Mouse (Mus musculus): ENCODE data around the gene Nup43.
"Not testable (repeated sequence)": the region's sequence is repeated elsewhere in the genome, so short reads cannot be mapped to it uniquely, and the experiment has no call there.

Gene Nup43

DNA sequence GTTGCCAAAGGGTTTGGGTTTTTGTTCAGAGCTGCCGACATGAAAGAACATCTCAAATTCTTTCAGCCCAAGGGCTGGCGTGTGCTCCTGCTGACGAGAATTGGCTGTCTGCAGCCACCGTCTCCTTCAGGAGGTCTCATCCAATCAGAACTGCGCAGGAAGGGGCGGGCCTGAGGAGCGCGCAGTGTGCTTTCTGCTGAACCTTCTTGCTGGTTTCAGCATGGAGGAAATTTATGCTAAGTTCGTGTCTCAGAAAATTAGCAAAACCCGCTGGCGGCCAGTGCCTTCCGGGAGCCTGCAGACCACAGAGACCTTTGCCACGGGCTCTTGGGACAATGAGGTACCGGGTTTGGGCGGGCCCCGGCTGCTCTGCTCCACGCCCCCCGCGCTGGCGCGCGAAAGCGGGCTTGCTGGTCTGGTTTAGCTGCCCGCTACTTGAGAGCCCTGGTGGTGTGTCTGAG lies at the start of gene Nup43:
TSS of gene Nup43 (plus strand) at position 162 of the 461 bp plus-strand sequence.
- DNase-seq (ENCODE audit: low read depth): peak; percentile 88

DNA sequence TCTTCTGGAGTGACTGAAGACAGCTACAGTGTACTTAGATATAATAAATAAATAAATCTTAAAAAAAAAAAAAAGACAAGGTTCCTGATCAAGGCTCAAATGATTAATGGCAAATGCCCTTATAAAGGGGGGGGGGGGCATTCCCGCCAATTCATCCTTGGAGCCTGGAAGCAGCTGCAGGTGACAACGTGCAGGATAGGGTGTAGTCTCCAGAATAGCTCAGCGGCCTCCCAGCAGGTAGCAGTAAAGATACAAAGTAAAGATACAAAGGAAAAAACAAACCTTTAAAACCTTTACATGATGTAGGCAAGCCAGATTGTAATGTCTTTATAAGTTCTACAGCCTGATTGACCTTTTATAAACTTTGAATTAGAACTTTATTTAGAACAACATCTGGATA lies 49.7 kb upstream of the Nup43 start:
- DNase-seq (ENCODE audit: low read depth): not testable (repeated sequence)

DNA sequence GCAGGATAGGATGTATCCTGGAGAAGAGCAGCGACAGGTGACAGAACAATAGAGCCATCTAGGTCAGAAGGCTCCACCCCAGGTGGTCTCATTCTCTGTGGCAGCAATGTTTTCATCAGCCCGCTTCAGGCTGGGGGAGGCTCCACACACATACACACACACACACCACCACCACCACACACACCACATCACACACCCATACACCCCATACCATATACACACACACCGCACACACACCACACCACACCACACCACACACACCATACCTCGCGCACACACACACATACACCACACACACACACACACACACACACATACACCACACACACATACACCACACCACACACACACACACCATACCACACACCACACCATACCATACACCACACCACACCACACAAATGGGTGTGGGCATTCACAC lies 47.5 kb upstream of the Nup43 start:
- no peak for DNase-seq (ENCODE audit: low read depth)

DNA sequence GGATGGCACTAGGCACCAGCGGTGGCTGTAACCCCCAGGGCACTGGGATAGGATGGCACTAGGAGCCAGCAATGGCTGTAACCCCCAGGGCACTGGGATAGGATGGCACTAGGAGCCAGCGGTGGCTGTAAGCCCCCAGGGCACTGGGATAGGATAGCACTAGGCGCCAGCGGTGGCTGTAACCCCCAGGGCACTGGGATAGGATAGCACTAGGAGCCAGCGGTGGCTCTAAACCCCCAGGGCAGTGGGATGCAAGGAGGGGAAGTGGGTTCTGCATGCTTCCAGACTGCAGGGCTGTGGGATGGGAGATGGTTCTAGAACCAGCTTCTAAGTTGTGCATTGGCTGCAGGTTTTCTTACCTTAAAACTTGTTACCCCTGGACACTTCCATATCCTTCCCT lies 46.6 kb upstream of the Nup43 start:
- no peak for DNase-seq (ENCODE audit: low read depth)

DNA sequence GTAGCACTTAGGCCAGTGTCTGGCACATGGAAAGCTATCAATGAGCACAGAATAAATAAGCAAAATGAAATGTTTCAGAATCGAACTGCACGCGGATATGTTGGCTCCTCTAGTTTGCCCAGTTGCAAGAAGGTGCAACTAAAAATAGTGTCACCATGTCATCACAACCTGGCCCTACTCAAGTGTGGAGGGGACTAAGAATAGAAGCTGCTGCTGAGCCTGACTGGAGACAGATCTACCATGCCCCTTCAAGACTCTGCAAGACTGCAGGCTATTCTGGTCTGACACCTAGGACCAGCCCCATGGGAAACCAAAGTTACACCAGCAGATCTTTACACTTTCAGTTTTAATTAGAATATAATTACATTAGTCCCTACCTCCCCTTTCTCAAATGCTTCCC lies 44.9 kb upstream of the Nup43 start:
- DNase-seq (ENCODE audit: low read depth): no peak

DNA sequence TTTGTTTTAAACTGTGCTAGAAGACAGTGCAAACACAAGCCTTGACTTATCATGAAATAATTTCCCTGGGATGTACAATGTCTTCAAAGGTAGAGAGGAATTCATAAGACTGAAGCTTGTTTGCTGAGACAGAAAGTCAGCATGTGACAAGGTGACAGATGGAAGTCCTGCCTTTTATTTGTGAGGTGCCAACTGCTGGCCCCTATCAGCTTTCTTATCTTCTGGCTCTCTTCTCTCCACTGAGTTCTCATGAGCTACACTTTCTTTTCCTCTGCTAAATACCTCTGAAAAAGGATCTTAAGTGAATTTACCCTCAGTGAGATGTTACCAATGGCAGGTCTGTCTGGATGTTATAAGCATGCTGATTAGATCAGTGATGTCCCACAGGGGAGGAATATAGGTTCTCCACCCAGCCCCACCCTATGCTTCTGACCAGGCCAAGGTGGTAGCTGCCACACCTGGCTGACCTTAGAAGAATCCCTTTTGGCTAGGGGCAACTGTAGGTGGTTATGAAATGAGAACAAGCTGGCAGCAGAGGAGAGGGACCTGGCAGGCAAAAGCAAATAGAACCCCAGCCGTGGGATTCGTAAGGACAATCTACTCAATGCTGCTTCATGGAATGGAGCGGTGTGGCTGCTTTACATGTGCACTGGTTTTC lies 43.3 kb upstream of the Nup43 start:
- no peak for DNase-seq (ENCODE audit: low read depth)

DNA sequence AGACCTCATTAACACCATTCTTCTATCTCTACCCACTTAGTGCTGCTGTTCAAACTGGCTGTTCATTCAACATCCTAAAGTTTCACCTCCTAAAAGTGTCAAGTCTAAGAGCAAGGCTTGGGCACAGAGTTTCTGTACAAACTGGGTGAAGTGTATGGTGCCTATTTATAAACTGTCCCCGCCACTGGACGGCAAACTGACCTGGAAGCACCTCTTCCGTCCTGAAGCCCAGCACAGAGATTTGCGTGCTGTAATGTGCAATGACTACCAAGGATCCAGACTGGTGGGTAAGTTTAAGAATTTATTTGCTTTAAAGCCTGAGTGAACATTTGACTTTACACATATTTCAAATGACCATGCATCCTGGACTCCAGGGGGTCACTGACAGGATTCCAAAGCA lies 38.2 kb upstream of the Nup43 start:
- no peak for DNase-seq (ENCODE audit: low read depth)

DNA sequence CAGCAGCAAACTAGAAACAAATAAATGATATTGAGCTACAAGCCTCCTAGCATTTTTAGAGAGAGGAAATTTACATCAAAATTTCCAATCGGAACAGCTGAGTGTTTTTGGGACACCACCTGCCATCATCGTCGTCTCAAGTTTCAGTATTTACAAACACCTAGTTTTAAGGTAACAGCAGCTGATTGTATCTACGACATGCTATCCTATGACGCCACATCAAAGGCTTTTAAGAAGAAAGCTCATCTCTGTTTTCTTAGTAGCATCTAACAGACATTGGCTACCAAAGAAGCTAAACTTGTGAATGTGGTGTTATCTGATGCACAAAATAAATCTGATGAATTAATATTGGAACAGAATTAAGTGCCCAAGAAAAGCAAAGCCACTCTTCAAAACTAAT lies 37.0 kb upstream of the Nup43 start:
- DNase-seq (ENCODE audit: low read depth): no peak

DNA sequence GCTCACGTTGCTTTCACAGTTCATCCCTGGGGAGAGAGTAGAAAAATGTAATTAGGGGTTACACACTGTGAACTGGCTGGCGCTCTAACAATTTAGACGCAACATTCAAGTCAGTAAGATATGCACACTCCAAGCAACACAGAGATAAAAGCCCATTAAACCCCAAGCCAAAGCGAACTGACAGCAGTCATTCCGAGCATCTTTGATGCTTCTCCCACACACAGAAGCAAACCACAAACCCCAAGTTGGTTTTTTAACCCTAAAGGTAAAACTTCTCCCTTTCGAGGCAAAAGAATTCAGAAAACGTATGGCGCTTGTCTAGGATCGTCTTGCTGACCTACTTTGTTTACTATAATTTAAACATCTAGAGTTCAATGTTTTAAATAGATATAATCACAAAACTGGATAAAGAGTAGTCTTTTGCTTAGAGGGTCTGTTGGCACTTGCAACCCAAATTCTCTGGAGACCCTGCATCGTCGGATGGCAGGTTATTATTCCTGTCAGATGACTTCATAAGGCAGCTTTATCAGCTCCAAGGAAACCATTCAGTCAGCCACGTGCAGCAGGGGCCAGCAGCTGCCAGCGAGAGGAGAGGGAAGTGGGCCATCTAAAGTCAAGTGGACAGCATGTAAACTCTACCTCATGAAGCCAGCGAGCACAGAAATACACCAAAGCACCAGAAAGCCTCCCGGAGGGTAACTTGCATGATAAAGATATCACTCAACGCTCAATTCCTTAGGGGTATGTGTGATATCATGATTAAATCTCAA lies 36.2 kb upstream of the Nup43 start:
- DNase-seq (ENCODE audit: low read depth): no peak

DNA sequence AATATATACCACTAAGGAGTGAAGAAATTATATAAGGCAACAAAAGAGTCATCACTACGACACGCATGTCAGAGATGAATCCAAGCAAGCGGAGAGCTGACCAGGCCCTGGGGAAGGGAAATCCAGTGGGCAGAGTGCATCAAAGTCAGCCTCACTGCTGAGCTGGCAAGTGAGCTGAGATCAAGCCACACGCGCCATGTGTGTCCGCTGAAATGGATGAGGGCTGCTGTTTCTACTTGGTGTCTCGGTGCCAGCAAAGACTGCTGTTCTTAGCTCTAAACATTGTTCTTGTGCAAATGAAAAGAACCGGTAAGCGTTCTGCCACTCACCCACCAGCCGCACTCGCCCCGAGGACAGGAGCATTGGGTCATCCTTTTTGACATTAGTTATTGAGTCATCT lies 26.9 kb upstream of the Nup43 start:
- DNase-seq (ENCODE audit: low read depth): no peak

DNA sequence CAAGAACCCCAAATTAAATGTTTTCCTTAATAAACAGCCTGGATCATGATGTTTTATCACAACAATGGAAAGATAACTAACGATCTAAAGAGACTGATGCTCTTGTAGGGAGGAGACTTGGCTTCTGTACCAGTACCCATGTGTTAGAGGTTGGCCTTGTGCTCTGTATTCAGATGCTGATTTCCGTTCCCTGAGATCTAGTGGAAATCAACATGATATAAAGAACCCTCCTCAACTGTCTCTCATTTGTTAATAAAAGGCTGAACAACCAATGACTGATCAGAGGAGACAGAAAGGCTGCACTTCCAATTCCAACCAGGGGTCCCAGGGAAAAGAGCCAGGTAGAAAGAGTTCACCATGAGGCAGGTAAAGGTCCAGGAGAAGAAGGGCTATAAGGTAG lies 21.4 kb upstream of the Nup43 start:
- DNase-seq (ENCODE audit: low read depth): no peak

DNA sequence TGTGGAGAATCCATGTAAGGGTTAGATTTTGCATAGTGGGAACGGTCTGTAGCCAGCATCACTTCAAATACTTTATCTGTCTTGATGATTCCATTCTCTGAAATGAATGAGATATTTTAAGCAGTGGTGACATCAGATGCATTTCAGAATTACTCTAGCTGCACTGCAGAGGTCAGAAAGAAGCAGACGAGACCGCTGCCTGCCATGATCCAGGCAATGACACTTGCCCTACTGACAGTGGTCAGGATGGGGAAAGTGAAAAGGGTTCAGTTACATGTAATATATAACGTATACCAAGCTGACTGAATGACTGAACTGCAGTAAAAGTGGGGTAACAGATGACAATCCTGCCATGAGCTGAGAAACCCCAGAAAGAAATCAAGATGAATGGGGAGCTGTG lies 18.2 kb upstream of the Nup43 start:
- DNase-seq (ENCODE audit: low read depth): no peak

DNA sequence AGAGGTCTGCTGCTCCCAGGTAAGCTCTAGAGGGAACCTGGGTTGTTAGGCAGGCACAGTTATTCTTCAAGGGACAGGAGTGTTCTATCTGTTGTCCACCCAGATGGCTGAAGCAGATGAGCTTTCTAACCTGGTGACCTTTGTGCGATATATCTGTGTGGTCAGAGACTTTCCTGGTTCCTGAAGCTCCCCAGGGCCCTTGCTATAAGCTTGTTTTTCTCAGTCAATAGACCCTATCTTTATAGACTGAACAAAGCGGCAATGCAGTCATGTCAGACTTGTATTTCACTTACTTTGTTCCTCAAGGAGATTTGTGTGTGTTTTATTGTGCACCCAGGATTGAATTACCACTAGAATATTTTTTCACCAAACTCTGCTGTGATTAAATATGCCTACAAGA lies 16.2 kb upstream of the Nup43 start:
- no peak for DNase-seq (ENCODE audit: low read depth)

DNA sequence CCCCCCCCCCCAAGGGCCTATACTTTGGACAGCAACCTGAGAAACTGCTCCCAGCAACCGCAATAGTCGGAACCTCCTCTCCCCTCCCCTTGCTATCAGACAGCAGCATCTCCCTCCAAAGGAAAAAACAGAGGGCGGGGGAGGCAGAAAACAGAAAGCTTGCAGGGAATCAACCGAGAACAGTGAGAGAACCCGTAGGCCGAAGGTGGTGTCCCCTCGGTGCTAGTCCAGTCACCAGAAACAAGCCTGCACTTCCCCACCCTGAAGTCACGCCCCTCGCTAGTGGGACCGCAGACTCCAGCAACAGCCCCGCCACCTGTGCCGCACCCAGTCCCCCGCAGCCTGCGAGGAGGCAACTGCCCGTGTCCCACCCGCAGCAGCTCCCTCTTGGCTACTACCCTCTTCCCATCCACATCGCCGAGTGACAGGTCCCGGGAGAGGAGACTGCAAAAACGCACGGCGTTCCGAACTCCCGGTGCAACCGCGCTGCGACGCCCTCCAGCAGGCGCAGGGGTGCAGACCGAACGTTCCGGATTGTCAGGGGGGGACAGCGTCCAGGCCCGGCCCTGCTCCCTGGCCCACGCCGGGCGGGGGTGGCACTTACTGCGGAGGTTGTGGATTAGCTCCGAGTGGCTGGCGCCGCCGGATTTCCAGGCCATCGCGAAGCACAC lies 4.7 kb upstream of the Nup43 start:
- DNase-seq (ENCODE audit: low read depth): peak; percentile 60

DNA sequence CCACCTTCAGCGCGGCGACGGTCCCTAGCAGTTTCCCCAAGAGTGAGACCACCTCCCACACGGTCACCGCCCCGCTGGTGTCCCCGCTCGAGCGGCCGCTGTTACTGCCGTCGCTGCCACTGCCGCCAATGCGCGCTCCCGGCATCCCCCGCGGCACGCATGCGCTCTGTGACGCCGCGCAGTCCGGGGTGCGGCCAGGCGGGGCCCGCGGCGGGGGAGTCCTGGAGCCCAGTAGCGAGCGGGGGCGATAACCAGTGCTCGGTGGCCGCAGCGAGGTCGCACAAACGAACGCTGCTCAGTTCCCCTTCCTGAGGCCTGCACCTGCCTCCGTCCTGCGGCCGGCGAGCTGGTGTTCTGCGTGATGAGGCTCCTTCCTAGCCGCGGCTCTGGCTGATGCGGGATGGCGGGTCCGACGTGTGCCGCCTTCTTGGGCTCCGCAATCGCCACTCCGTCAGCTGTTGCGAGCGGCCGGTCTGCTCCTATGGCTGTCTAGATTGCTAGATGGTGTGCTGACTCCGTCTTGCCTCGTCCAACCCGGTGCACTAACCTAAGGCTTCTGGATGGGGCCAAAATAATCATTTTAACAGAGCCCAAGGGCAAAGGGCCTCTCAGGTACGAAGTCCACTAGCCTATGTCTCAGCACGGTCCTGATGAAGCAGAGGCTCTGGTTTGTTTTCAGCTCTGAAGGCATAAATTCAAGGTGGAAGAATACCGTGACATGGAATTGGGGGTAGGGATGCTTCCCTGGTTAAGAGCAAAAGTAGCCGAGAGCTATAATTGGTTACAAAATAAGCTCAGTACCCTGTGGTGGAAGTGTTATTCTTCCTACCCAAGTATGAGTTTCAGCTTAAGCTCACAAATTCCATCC lies 3.9 kb upstream of the Nup43 start:
- peak; percentile 79 for DNase-seq (ENCODE audit: low read depth)

DNA sequence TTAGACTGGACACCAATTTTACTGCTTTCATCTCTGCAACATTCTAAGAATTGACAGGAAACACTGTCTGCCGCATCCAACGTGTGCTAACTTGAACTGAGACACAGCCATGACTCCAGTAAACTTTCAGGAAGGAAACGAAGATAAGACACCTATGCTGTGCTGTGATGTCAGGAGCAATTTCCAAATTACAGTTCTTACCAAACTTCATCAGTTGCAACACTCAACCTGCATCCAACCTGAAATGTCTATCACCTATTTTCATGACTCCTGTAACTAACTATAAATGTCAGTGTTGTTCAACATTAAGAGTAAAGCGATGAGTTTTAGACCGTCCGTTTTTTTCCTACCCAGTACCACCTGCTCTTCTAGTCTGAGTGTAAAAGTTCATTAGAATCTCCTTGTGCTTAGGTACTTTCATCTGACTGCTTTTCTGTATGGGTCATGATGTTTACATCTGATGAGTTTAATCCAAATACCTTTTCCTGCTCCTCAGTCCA lies 3.2 kb upstream of the Nup43 start:
- no peak for DNase-seq (ENCODE audit: low read depth)

DNA sequence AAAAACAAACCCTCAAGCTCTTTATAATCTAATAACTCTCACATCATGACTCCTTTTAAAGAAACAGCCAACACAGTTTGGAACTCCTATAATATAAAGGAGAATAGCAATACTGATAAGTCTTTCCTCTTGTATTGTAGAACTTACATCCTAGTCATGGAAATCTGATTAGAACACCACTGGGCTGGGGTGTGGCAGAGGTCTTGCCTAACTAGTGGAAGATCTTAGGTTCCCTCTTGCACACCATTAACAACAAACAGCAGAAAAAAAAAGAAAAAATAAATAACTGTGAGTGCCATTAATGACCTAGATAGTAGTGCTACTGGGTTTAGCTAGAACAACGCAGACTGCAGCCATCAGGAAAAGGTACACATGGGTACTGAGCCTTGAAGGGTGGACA lies 2.4 kb upstream of the Nup43 start:
- DNase-seq (ENCODE audit: low read depth): no peak

DNA sequence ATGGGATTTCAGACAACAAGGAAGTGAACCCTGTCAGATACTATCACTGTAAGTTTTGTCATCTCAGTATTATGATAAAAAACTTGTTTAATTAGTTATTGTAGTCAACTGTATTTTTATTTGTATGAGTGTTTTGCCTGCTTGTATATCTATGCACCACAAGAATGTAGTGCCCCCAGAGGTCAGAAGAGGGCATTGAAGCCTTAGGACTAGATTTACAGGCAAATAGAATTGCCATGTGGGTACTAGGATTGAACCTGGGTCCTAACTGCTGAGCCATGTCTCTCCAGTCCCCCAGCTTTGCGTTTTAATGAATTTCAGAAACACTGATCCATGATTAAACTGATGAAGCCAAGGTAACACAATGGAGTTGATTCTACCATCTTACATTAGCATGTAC lies 6.4 kb downstream of the Nup43 start:
- no peak for DNase-seq (ENCODE audit: low read depth)

DNA sequence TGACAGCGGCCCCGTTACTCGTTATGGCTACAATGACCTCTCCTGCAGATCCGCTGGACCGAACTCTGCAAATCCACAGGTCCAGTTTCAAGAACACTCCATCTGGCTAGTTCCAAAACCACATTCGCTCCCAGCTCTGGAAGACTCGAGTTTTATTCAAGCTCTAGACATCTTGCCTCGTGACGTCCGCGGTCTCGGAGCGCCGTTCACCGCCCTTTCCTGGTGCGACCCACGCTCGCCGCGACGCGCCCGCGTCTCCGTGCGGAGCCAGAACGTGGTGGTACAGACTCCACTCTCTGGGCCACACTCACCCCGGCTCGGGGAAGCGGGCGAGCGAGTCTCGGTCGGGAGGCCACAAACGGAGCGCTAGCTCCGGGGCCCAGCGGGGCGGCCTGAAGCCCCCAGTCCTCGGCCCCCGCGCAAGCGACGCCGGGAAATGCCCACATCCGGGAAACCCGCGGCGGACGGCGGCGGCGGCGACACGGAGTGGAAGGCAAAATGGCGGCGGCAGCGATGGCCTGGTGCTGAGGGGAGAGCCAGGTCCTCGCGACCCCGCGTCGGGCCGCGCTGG lies 13.5 kb downstream of the Nup43 start, which contains the start of the genes Pcmt1 and Lats1:
TSS of gene Pcmt1 (minus strand) at position 406 of the 571 bp plus-strand sequence.
TSS of gene Lats1 (plus strand) at position 484 of the 571 bp plus-strand sequence.
- DNase-seq (ENCODE audit: low read depth): peak; percentile 67

DNA sequence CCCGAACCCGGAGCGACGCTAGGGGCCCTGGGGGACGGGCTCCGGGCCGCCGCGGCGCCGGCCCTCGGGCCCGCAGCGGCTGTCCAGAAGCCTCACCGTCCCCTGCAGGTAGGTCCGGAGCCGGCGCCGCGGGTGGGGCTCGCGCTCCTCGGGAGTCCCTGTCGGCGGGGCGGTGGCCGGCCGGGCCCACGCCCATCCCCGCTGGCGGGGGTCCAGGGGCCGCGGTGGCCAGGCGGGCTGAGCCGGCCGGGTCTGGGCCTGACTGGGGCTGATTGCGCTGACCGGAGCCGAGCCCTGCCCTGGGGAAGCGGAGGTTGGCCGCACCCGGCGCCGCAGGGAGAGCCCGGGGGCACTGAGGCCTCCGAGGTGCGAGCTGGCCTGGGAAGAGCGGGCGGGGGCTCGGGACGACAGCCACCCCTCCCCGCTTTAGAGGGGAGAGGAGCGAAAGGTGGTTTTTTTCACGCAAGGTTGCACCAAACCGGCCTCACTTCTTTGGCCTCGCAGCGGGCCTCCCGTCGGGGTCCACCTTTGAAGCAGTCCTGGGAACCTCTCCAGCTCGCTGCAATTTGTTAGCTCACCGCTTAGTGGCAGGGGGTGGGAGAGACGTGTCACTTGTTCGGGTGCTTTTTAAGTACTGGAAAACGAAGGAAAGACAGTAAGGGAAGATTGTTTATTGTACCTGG lies 14.2 kb downstream of the Nup43 start:
- DNase-seq (ENCODE audit: low read depth): no peak

DNA sequence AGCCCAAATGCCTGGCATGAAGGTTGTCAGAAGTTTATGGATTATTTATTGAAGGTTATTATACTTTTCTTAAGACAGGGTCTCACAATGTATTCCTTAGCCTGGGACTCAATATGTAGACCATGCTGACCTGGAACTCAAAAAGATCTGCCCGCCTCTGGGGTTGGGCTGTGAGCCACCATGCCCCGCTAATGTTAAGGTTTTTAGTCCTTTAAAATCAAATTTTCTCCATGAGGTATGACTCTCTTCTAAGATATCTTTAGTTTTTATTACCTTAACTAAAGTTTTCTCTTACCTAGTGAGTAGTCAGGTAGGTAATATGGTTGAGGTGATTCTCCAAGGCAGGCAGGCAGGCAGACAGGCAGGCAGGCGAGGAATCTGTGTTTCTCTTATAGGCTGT lies 14.9 kb downstream of the Nup43 start:
- no peak for DNase-seq (ENCODE audit: low read depth)
